Mouse (Mus musculus) bone marrow macrophage, adult 2 months (primary cell): ENCODE measurements around the gene Slc47a2.

Experiments
- CTCF ChIP-seq: IDR thresholded peaks from 2 replicates; pipeline ENCODE4 v1.5.1; 2012; ENCODE audit warnings: low read depth, mild to moderate bottlenecking, low read length, moderate library complexity
- POLR2A ChIP-seq: IDR thresholded peaks from 2 replicates; pipeline ENCODE4 v1.6.1; 2012; ENCODE audit warnings: mild to moderate bottlenecking, low read depth, low read length, borderline replicate concordance

DNA sequence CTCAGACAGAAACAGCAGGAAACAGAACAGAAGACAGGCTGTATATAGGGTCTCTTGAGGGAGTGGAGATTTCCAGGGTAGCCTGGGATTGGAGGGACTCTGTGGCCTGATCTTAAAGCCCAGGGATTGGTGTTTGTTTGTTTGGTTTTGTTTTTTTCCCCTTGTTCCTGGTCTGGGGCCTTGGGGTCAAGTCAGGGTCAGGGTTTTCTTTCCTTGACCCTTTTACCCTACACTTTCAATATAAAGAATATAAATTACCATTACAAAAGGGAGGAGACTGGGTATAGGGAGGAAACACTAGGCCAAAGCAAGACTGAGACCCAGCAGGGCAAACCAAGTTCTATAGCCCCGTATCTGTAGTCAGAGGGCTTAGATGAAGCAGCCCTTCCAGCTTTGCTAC is 46.1 kb downstream of the Slc47a2 start:
- TF ChIP-seq CTCF (no peak), POLR2A (no peak)
